Mouse (Mus musculus): ENCODE results near the gene Ky. TPM values are rescaled to one million over a fixed set of nuclear protein-coding genes. Genes with fewer than 3 reads are reported as not detected.

Gene Ky
- not detected for polyA plus RNA-seq (2017; shearing (Covaris generic))

DNA sequence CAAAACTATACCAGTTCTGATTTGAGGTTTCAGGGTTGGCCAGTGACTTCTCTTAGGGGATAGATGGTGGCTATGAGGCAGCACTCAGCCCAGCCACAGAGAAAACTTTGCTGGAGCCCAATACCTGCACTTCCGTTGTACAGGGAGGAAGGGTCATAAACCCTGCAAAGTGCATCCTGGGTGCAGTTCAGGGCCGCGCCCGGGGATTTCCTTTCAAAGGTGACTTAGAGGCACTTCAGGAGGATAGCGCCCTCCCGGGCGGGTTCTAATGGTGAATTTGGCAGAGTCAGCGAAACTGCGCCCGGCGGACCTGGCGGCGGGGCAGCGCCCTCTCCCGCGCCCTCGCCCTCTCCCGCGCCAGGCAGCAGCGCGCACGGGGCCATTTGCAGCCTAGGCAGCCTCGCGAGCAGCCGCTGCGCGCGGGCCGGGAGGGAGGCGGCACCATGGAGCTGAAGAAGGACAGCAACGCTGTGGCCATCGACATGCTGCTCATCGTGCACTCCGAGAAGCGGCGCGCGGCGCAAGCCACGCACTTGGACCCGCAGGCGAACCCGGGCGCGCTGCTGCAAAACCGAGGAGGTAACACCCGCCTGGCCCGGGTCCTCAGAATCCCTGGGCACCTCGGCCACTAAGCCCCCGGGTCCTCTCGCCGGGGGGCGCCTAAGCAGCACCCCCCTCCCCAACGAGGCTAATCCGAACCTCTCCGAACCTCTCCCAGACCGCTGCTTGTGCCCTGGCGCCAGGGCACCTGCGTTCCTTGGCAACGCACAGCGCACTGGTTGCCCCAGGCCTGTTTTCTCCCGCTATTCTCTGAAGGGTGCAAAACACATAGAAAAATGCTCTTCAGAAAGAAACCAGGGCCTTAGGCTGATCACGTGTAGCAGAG is at the start of gene Ky:
Gene Ky, plus strand, starts transcription at position 51 of the 886 bp plus-strand sequence.

Other genes starting within 250 kb of the Ky start
- not detected for gene Ephb1, start 151.1 kb upstream of the Ky start, polyA plus RNA-seq (2017; shearing (Covaris generic))
- 55.4 TPM for gene Anapc13, start 120.5 kb downstream of the Ky start, polyA plus RNA-seq (2017; shearing (Covaris generic))
- 38.7 TPM for gene Cep63, start 120.8 kb downstream of the Ky start, polyA plus RNA-seq (2017; shearing (Covaris generic))
- gene Amotl2, start 210.9 kb downstream of the Ky start, polyA plus RNA-seq (2017; shearing (Covaris generic)), result 1.7 TPM

All from effector memory CD4-positive, alpha-beta T cell, adult 5 months (primary cell).